In the genomic region with DNA sequence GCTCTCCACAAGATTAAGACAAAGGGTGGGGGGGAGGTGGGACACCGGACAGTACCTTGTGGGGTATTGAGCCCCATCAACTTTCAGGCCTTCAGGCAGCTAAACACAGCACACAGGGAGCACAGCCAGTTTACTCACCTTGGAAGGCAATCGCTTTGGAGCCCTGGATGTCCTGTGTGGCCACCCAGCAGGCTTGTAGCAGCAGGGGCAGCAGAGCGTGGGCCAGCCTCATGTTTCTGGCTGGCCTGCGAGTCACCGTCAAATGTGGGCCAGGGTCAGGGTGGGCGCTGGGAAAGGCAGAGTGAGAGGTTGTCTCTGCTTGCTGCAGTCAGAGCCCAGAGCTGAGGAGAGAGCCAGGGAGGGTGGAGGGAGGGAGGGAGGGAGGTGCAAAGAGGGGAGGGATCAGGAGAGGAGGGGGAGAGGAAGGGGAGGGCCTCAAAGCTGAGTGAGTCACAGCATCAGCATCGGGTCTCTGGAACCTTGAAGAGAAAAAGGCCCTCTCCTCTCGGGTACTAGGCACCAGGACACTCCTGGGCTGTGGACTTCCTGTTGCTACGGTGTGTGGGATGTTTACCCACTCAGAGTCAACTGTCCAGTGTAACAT, we compare ENCODE assay signal across 8 mouse cellular contexts. TPM values are rescaled to one million over a fixed set of nuclear protein-coding genes. Genes with fewer than 3 reads are reported as not detected.
DNase-seq lines count a peak whose midpoint lies in the region; ATAC-seq and TF ChIP-seq lines count a peak whose summit lies in the region.

A gene (minus strand): TSS at position 487 of the 604 bp plus-strand sequence.

- no peak for TF ChIP-seq CTCF in lung, postnatal 0 days (IDR thresholded peaks at IDR 0.05)

- no peak within 1 kb of the TSS for H3K4me3 ChIP-seq in neural tube, embryonic 11.5 days (ENCODE audit: low read depth, low read length)
- H3K4me3 ChIP-seq in heart, embryonic 12.5 days: peak within 1 kb of the TSS; percentile 41
- H3K4me3 ChIP-seq in lung, postnatal 0 days (ENCODE audit: low read depth, low read length): peak within 1 kb of the TSS; percentile 45

- no peak for TF ChIP-seq EP300 in lung, postnatal 0 days (IDR thresholded peaks at IDR 0.05)

- no peaks in the 10 kb centered on the region for H3K36me3 ChIP-seq in neural tube, embryonic 11.5 days (ENCODE audit: control insufficient read depth, insufficient read depth, low read length)
- peaks cover 21% of the 10 kb centered on the region for H3K36me3 ChIP-seq in heart, embryonic 12.5 days
- H3K36me3 ChIP-seq in lung, postnatal 0 days (ENCODE audit: insufficient read depth, low read length): peaks cover 3% of the 10 kb centered on the region; the same call in 1 of the 2 replicates

- no peak within 1 kb of the TSS for H3K27ac ChIP-seq in neural tube, embryonic 11.5 days (ENCODE audit: low read depth, low read length)
- peak within 1 kb of the TSS; percentile 49 for H3K27ac ChIP-seq in heart, embryonic 12.5 days (ENCODE audit: poor library complexity, severe bottlenecking)
- H3K27ac ChIP-seq in lung, postnatal 0 days (ENCODE audit: low read length): peak within 1 kb of the TSS; percentile 78

- no peaks in the 10 kb centered on the region for H3K4me1 ChIP-seq in neural tube, embryonic 11.5 days (ENCODE audit: control insufficient read depth, insufficient read depth, low read length)
- H3K4me1 ChIP-seq in heart, embryonic 12.5 days (replicated peaks): peaks cover 35% of the 10 kb centered on the region
- 0 out of 2 replicates have a peak, but pooled peaks cover 4% of the 10 kb centered on the region for H3K4me1 ChIP-seq in lung, postnatal 0 days (ENCODE audit: insufficient read depth, low read depth, low read length)

- DNase-seq in neural tube, embryonic 11.5 days (ENCODE audit: low spot score): peak; percentile 48
- no peak for DNase-seq in neural tube, embryonic 10.5 days (ENCODE audit: extremely low spot score, low spot score)
- peak; percentile 63 for DNase-seq in embryo, embryonic 11 days
- DNase-seq in large intestine, adult 2 months (ENCODE audit: low read depth, low spot score): no peak
- peak; percentile 91 for DNase-seq in lung, postnatal 0 days (ENCODE audit: low spot score)
- DNase-seq in right cerebral cortex, postnatal 36 days (ENCODE audit: low spot score in 2 of 2): no peak

- H3K4me2 ChIP-seq in neural tube, embryonic 11.5 days (ENCODE audit: low read depth): peak within 1 kb of the TSS; percentile 12; the same call in 1 of the 2 replicates
- peak within 1 kb of the TSS; percentile 55 for H3K4me2 ChIP-seq in heart, embryonic 12.5 days
- H3K4me2 ChIP-seq in lung, postnatal 0 days (replicated peaks; ENCODE audit: low read depth, low read length): peak within 1 kb of the TSS; percentile 65

- no peak for ATAC-seq in neural tube, embryonic 11.5 days (ENCODE audit: insufficient read depth, low FRiP score, low TSS enrichment)
- no peak; the same call in none of the 2 replicates for ATAC-seq in heart, embryonic 12.5 days (ENCODE audit: insufficient number of reproducible peaks, low FRiP score)
- peak; percentile 71 for ATAC-seq in lung, postnatal 0 days
- ATAC-seq in activated CD4-positive, CD25-positive, alpha-beta regulatory T cell, adult 4 months: no peak

- WGBS in neural tube, embryonic 11.5 days: 35% methylated on average over 9 of the region's 9 CpGs
- WGBS in heart, embryonic 12.5 days: 20% methylated on average over 9 of the region's 9 CpGs
- WGBS in large intestine, adult 2 months: 23% methylated on average over 9 of the region's 9 CpGs
- WGBS in lung, postnatal 0 days: 14% methylated on average over 9 of the region's 9 CpGs

- no peaks in the 10 kb centered on the region for H3K9me3 ChIP-seq in neural tube, embryonic 11.5 days (ENCODE audit: control insufficient read depth, low read length)
- no peaks in the 10 kb centered on the region for H3K9me3 ChIP-seq in heart, embryonic 12.5 days (replicated peaks)
- no peaks in the 10 kb centered on the region for H3K9me3 ChIP-seq in lung, postnatal 0 days (ENCODE audit: low read length)

- no peaks in the 10 kb centered on the region for H3K27me3 ChIP-seq in neural tube, embryonic 11.5 days (ENCODE audit: control insufficient read depth, insufficient read depth, low read length)
- H3K27me3 ChIP-seq in heart, embryonic 12.5 days (replicated peaks): no peaks in the 10 kb centered on the region
- H3K27me3 ChIP-seq in lung, postnatal 0 days (replicated peaks; ENCODE audit: insufficient read depth, low read length): no peaks in the 10 kb centered on the region

- H3K9ac ChIP-seq in neural tube, embryonic 11.5 days (ENCODE audit: low read length): peak within 1 kb of the TSS; percentile 18; the same call in 1 of the 2 replicates
- H3K9ac ChIP-seq in heart, embryonic 12.5 days: peak within 1 kb of the TSS; percentile 61
- H3K9ac ChIP-seq in lung, postnatal 0 days (replicated peaks; ENCODE audit: low read depth): peak within 1 kb of the TSS; percentile 55

RNA-seq across cellular contexts. Expression of the gene that starts here (rescaled TPM):
- polyA plus RNA-seq in neural tube, embryonic 11.5 days (2014; fragmentation: Nextera tagmentation; extraction: Ambion mirVana): 12.6 and 13.2 TPM in 2 replicates
- 35.9 and 37.1 TPM in 2 replicates for polyA plus RNA-seq in heart, embryonic 12.5 days (2016; fragmentation: Nextera tagmentation; extraction: Ambion mirVana)
- polyA plus RNA-seq in large intestine, adult 2 months (2012; rRNA removed): 71.5 and 98.6 TPM in 2 replicates
- 344 and 387 TPM in 2 replicates for polyA plus RNA-seq in lung, postnatal 0 days (2015; fragmentation: Nextera tagmentation; extraction: Ambion mirVana)
- not detected for polyA plus RNA-seq in activated CD4-positive, CD25-positive, alpha-beta regulatory T cell, adult 4 months (2017; shearing (Covaris generic))

Comparison
In these comparisons a context has a peak if more than half of its experiments do, and no peak if none do; other contexts are left out.
1. RNA of the gene that starts here (polyA plus RNA-seq): 344 to 387 TPM in lung, postnatal 0 days, 71.5 to 98.6 TPM in large intestine, adult 2 months, 35.9 to 37.1 TPM in heart, embryonic 12.5 days and 12.6 to 13.2 TPM in neural tube, embryonic 11.5 days; not detected in activated CD4-positive, CD25-positive, alpha-beta regulatory T cell, adult 4 months; every median in the first group is over 10 times any median in the second.
2. DNase-seq: peak in neural tube, embryonic 11.5 days (single experiment), embryo, embryonic 11 days (single experiment) and lung, postnatal 0 days (single experiment); none in neural tube, embryonic 10.5 days (single experiment), large intestine, adult 2 months (single experiment) and right cerebral cortex, postnatal 36 days (0 of 2).
3. H3K4me2 ChIP-seq: peak in every context shown above with its lines; median percentile 65 in lung, postnatal 0 days; 55 in heart, embryonic 12.5 days; 12 in neural tube, embryonic 11.5 days.
4. Peak in every context shown above with its lines, with median percentiles within 50 percentile points of each other: H3K9ac ChIP-seq.